Mouse (Mus musculus): ENCODE results near the gene Tmem255b. TPM values are rescaled to one million over a fixed set of nuclear protein-coding genes. Genes with fewer than 3 reads are reported as not detected.

The Tmem255b gene
- total RNA-seq, 2 experiments from 2014 or later = 3.9 to 4.6 TPM

- DNase-seq = no peak
- intact Hi-C loops (cut with DNase I) = no loop called here
Observed at GRCm38 (mm10) chr8:13489351-13489750, 54.4 kb downstream of the Tmem255b start.

- DNase-seq = no peak
- intact Hi-C loops (cut with DNase I) = no loop called here
Observed at GRCm38 (mm10) chr8:13489986-13490910, 55.3 kb downstream of the Tmem255b start.

DNA sequence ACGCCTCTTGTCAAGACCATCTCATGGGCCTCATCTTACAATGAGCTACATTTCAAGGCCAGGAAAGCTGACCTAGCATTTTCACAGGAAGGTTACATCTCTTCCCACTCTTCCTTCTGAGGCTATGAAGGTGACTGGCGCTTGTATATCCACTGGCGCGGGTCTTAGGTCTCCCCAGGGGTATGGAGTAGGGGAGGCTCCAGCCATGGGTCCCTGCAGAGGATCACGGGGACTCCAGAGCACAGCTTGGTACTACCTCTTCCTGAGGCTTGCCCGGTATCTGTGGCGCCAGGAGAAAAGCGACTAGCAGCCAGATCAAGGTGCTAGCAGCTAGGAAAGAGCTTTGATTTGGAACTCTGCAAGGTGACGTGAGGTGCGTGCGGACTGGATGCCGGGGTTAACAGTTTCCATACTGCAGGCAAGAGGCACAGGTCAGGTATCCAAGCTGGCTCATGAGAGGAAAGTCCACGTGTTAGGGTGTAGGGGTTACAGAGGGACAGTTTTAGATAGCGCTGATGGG is 56.6 kb downstream of the Tmem255b start:
- no peak for DNase-seq
- intact Hi-C loops (cut with DNase I) = no loop called here

GRCm38 (mm10) chr8:13492198-13492995 is 57.4 kb downstream of the Tmem255b start:
- no peak for DNase-seq
- intact Hi-C loops (cut with DNase I) = no loop called here

DNA sequence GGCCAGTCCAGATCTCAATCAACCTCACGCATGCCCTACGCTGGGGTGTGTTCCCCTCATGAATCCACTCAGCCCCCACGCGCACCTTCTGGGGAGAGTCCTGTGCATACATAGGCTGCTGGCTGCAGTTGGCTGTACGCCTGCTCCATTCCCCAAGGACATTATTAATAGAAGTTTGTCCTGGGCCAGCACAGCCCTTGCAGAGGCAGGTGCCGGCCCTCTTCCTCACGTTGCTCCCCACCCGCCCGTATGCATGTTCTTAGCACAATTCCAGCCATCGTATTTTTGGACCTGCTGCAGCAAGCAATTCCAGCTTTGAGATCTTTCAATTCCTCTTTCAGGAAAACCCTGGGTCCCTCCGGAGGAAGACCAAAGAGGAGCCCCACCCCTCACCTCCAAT is 58.0 kb downstream of the Tmem255b start:
- DNase-seq = no peak
- intact Hi-C loops (cut with DNase I) = no loop called here

DNA sequence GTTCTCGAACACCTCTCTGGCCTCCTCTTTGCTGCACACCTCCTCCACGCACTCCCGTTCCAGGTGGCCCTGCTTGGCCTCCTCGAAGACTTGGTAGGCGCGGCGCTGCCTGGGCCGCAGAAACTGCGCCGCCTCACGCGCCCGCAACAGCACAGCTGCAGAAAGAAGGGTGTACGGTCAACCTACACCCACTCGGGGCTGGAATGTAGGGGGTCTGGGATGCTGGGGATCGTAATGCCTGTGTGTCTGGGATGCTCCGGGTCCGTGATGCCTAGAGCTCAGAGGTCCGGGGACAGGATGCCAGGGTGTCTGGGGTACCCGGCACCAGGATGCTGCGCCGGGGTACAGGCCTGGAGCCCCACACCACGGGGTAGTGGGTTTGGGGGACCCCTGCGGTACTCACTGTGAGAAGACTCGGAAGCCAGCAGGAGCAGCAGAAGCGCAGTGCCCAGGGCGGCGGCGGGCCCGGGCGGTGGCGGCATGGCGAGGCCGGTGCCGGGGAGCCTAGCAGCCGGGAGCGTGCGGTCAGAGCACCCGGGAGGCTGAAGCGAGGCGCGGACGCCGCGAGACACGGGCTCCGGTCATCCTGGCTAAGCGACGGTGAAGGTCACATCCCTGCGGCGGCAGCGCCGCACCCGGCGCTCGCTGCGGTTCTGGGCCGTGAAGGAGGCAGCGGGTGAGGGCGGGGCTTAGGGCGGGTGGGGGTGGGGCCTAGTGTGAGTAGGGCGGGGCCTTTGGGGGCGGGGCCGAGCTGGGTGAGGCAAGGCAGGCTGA is 59.1 kb downstream of the Tmem255b start, which contains the start of gene Gas6:
Gas6 (minus strand) TSS at position 633 of the 774 bp plus-strand sequence.
- DNase-seq = peak; percentile 73
- intact Hi-C loops (cut with DNase I) = no loop called here

GRCm38 (mm10) chr8:13501221-13501620 is 66.2 kb downstream of the Tmem255b start:
- no peak for DNase-seq
- intact Hi-C loops (cut with DNase I) = no loop called here

DNA sequence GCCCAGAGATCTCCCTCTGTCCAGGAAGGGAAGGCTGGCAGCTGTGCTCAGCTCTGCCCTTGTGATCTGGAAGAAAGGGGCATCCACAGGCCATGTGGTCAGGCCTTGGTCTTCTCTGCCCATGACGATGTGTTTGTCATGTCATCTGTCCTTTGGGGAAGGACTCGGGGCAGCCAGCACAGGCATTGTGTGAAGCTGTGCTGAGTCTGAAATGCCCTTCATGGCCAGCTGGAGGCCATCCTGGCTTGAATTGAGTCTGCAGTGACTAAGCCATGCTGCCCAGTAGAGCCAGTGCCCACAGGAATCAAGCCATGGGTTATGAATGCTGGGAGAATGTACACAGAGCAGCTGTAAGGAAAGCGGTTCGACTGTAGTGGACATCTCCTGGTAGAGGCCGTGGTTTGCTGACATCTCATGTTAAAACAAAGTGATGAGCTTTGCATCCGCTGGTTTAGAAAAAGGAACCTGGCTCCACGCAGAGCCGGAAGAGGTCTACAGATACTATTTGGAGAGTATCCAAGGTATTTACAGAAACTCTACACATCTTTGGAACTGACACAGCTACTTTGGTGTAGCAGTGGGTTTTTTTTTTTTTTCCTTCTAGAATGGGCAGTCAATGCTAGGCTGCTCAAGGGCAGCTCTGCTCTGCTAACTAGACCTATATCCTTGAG is 69.1 kb downstream of the Tmem255b start:
- intact Hi-C loops (cut with DNase I) = no loop called here
- no peak for DNase-seq

GRCm38 (mm10) chr8:13504894-13505674 is 70.1 kb downstream of the Tmem255b start:
- DNase-seq = no peak
- intact Hi-C loops (cut with DNase I) = no loop called here

DNA sequence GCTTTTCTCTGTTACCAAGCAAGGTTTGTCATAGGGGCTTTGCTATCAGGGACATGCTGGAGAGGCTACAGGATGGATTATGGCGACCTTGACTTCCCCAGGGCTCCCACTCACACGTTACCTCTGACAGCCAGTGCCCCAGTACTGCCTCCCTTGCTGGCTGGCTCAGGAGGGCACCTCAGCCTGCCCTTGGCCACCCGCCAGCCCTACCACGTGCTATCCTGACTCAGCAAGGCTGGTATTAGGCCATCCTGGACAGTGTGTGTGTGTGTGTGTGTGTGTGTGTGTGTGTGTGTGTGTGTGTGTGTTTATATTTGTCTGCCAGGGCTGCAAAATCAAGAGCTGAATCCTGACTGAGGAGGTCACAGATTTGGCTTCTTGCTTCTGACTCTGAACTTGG is 71.9 kb downstream of the Tmem255b start:
- intact Hi-C loops (cut with DNase I) = no loop called here
- peak; percentile 62 for DNase-seq

GRCm38 (mm10) chr8:13507284-13507937 is 72.4 kb downstream of the Tmem255b start:
- DNase-seq = no peak
- intact Hi-C loops (cut with DNase I) = no loop called here

DNA sequence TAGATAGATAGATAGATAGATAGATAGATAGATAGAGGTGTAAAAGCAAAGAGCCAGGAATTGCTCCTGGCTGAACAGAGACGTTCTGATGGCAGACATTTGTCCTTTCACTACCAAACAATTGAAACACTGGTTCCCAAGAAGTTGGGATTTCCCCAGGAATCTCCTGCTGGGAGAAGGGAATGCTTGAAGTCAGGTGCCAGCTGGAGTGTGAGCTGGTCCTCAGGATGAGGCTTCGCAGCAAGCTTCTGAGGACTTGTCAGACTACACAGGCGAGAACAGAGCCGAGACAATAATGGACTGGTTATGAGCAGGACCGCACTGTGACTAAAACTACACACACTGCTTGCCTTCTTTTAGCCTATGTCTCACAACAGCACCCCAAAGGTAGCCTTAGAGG is 77.0 kb downstream of the Tmem255b start:
- no peak for DNase-seq
- intact Hi-C loops (cut with DNase I) = no loop called here

DNA sequence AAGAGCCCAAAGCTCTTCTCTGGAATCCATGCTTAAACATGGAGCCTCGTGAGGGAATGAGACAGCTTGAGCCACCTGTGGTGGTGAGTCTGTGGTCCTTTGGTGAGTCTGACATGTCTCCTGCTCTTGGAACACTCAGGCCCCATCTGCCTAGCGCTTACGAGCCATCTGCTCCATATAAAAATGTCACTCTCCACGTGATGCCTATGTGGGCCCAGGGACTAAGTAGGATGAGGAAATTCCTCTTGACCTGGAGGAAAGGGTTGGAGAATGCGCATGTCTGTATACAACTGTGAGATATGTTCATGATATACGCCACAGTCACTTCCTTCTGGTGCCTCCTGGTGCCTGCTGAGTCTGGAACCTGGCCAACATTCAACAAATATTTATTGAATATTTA is 77.7 kb downstream of the Tmem255b start:
- intact Hi-C loops (cut with DNase I) = no loop called here
- peak; percentile 64 for DNase-seq

DNA sequence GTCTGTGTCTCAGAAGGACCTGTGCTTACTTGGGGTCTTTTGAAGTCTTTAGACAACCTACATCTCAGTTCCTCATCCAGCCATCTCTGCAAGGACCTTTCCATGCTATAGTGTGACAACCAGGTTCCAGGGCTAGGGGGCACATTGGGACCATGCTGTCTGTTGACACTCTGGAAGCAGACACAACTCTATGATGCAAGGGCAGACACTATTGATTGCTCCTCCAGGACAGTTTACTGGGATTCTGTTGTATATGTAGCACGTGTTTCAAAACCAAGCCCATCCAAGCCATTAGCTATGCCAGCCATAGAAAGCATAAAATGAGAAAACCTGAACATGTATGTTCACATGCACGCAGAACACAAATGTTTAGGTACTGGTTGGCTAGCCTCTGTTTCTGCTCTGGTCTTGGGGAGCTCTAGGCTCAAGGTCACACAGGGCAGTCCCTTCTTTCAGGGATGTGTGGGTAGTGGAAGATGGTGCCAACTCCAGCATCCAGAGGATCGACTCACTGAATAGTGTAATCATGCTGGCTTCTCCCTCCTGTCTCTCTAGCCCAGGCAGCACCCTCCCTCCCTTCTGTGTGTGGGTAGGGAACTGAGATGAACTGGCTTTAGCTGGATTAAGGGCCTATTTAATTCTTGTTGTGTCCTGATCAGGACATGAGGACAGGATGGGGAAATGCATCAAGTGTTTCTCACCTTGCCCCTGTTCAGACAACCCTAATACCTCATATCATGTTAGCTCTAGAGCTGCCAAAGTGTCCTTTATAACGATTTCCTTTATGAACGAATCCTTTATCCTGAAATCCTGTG is 78.8 kb downstream of the Tmem255b start:
- intact Hi-C loops (cut with DNase I) = no loop called here

GRCm38 (mm10) chr8:13516011-13516442 is 81.0 kb downstream of the Tmem255b start:
- intact Hi-C loops (cut with DNase I) = no loop called here
- DNase-seq = peak; percentile 47

More for the DNA sequence above, 78.8 kb downstream of the Tmem255b start:
- DNase-seq = no peak

GRCm38 (mm10) chr8:13516728-13517127 is 81.7 kb downstream of the Tmem255b start:
- no peak for DNase-seq
- intact Hi-C loops (cut with DNase I) = no loop called here

DNA sequence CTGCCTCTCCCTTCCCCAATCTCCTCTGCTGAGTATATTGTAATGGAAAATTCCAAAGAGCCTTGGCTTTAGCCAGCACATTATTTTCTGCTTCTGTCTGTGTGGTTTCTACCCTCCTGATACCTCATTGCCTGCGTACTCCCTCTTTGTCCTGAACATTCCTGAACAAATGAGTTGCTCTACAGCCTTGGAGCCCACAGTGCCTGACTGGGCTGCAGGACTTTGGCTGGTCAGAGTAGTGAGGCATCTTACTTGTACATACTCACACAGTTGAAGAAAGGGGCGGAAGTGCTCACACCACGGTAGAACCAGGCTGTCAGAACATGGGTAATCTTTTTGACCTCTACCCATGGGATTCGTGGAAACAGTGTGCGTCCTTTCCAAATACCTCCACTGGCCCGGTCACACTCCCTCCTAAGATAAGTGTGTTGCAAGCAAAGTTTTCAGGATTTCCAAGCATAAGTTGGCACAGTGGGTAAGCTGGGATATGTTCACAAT is 82.3 kb downstream of the Tmem255b start:
- DNase-seq = no peak
- intact Hi-C loops (cut with DNase I) = no loop called here
